Mouse (Mus musculus) lung, postnatal 0 days (tissue): ENCODE measurements around the gene Gcdh.

ENCODE experiments used
- CTCF ChIP-seq: IDR thresholded peaks from 2 replicates; pipeline ENCODE4 v1.5.1; 2016; ENCODE audit warnings: antibody characterized with exemption, mild to moderate bottlenecking
- EP300 ChIP-seq: IDR thresholded peaks from 2 replicates; pipeline ENCODE4 v1.6.1; 2016; ENCODE audit warnings: antibody characterized with exemption, mild to moderate bottlenecking, control low read depth

DNA sequence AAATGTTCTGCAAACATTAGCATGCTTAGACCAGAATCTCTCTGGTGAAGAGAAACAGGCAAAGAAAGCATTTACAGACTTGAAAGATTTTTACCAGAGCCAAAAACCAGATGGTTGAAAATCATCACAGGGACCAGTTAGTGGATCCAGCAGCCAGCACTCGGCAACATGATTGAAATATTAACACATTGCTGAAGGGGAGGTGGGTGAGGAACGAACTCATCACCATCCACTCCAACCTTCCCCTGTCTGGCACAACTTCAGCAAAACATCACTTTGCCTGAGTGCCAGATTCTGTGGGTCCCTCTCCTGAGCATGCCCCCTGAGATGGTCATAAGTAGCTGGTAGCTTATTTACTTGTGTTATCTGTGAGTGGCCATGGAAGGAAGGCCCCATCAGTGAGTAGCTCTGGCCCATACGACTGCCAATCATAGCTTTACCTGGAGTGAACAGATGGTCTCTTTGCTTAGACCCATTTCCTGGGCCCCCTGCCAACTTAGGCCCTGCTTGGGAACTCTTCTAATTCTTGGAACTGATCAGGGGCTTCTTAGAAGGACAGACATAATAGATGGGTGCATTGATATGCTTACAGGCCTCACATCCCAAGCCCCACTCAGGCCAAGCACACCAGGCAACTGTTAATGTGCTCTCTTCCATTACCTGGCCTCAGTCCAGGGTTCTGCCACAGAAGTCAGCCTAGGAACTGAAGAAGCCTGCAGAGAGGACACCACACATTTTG is 16.3 kb downstream of the Gcdh start:
- TF ChIP-seq CTCF (no peak), EP300 (no peak)
